Mouse (Mus musculus) kidney, embryonic 15.5 days (tissue): ENCODE results near the gene Cep128. TPM values are rescaled to one million over a fixed set of nuclear protein-coding genes. Genes with fewer than 3 reads are reported as not detected.
"Not testable (repeated sequence)": the region's sequence is repeated elsewhere in the genome, so short reads cannot be mapped to it uniquely, and the experiment has no call there.

Source experiments
- ATAC-seq: fragments of 200-750 bp; cut with Nextera tagmentation; replicated peaks from 2 replicates; pipeline ENCODE4 v1.8.0; 2017; ENCODE audit warnings: moderate TSS enrichment; ENCODE audit not compliant: low FRiP score
- H3K27ac ChIP-seq: fragments of 300-500 bp; sonication (generic); 2 replicates; pipeline ENCODE4 v1.5.1; 2015; ENCODE audit warnings: mild to moderate bottlenecking, inconsistent platforms
- H3K27me3 ChIP-seq: fragments of 300-500 bp; sonication (generic); 2 replicates; pipeline ENCODE4 v1.6.1; 2015; ENCODE audit warnings: inconsistent platforms
- H3K36me3 ChIP-seq: fragments of 300-500 bp; sonication (generic); 2 replicates; pipeline ENCODE4 v1.6.1; 2015; ENCODE audit warnings: inconsistent platforms
- H3K4me1 ChIP-seq: fragments of 300-500 bp; sonication (generic); 2 replicates; pipeline ENCODE4 v1.6.1; 2015; ENCODE audit warnings: inconsistent platforms
- H3K4me2 ChIP-seq: fragments of 300-500 bp; sonication (generic); 2 replicates; pipeline ENCODE4 v1.6.1; 2015; ENCODE audit warnings: moderate library complexity, mild to moderate bottlenecking, inconsistent platforms
- H3K4me3 ChIP-seq: fragments of 300-500 bp; sonication (generic); replicated peaks from 2 replicates; pipeline ENCODE4 v1.5.1; 2015; ENCODE audit warnings: mild to moderate bottlenecking, inconsistent platforms
- H3K9ac ChIP-seq: fragments of 300-500 bp; sonication (generic); 2 replicates; pipeline ENCODE4 v1.6.1; 2015; ENCODE audit warnings: mild to moderate bottlenecking, inconsistent platforms
- H3K9me3 ChIP-seq: fragments of 300-500 bp; sonication (generic); replicated peaks from 2 replicates; pipeline ENCODE4 v1.6.1; 2016; ENCODE audit warnings: inconsistent platforms
- WGBS: fragments of 180-500 bp; shearing (Covaris S2); methylation state at CpG from one replicate; pipeline ENCODE4 v1.1.7; 2015; ENCODE audit warnings: mixed read lengths; 5-methylcytosine and 5-hydroxymethylcytosine counted together
- polyA plus RNA-seq: library from polyadenylated mRNA; unstranded; fragments of >200 nt; fragmentation: Nextera tagmentation; extraction: Ambion mirVana; gene quantifications from 2 replicates; pipeline ENCODE4 v1.2.1, GENCODE M21; 2015

Gene Cep128
- polyA plus RNA-seq, 1 experiment from 2014 or later = 8.9 TPM

GRCm38 (mm10) chr12:91400232-91401048 lies 16.2 kb upstream of the Cep128 start:
- peak overlapping the region; percentile 36; the same call in 1 of the 2 replicates for H3K9ac ChIP-seq
- peak overlapping the region; percentile 91 for H3K4me2 ChIP-seq
- H3K9me3 ChIP-seq = no peaks in the 10 kb centered on the region
- no peaks in the 10 kb centered on the region for H3K36me3 ChIP-seq
- H3K27ac ChIP-seq = no peak overlapping the region
- under 1% methylated on average over 38 of the region's 38 CpGs for WGBS
- peaks cover 8% of the 10 kb centered on the region for H3K4me1 ChIP-seq
- H3K27me3 ChIP-seq = peaks cover 44% of the 10 kb centered on the region
- ATAC-seq = peak; percentile 95
- peak overlapping the region; percentile 54 for H3K4me3 ChIP-seq

- ATAC-seq = peak; percentile 75
- Histone ChIP-seq H3K4me1 (peaks cover 9% of the 10 kb centered on the region), H3K4me3 (peak overlapping the region; percentile 78), H3K9ac (peak overlapping the region; percentile 61), H3K9me3 (no peaks in the 10 kb centered on the region), H3K36me3 (no peaks in the 10 kb centered on the region), H3K4me2 (peak overlapping the region; percentile 92), H3K27me3 (no peaks in the 10 kb centered on the region), H3K27ac (no peak overlapping the region)
- 4% methylated on average over 22 of the region's 22 CpGs for WGBS
Measured at GRCm38 (mm10) chr12:91383516-91384264, 519 bp downstream of the Cep128 start.

GRCm38 (mm10) chr12:91369173-91369572 lies 15.0 kb downstream of the Cep128 start:
- Histone ChIP-seq H3K9me3 (no peaks in the 10 kb centered on the region), H3K27ac (no peak overlapping the region), H3K9ac (no peak overlapping the region), H3K4me3 (no peak overlapping the region), H3K4me2 (no peak overlapping the region), H3K27me3 (no peaks in the 10 kb centered on the region), H3K4me1 (no peaks in the 10 kb centered on the region), H3K36me3 (0 out of 2 replicates have a peak, but pooled peaks cover 14% of the 10 kb centered on the region)
- WGBS = 88% methylated on average over 3 of the region's 3 CpGs
- ATAC-seq = no peak

- Histone ChIP-seq H3K4me1 (no peaks in the 10 kb centered on the region), H3K4me2 (no peak overlapping the region), H3K27me3 (no peaks in the 10 kb centered on the region), H3K27ac (no peak overlapping the region), H3K9me3 (no peaks in the 10 kb centered on the region), H3K36me3 (no peaks in the 10 kb centered on the region), H3K4me3 (no peak overlapping the region), H3K9ac (no peak overlapping the region)
- ATAC-seq = no peak
- WGBS = 88% methylated on average over 8 of the region's 8 CpGs
Measured at GRCm38 (mm10) chr12:91353783-91354182, 30.4 kb downstream of the Cep128 start.

GRCm38 (mm10) chr12:91338656-91339055 lies 45.6 kb downstream of the Cep128 start:
- WGBS = 96% methylated on average over 13 of the region's 13 CpGs
- H3K27ac ChIP-seq, H3K36me3 ChIP-seq, H3K27me3 ChIP-seq, H3K9me3 ChIP-seq, ATAC-seq, H3K9ac ChIP-seq, H3K4me3 ChIP-seq, H3K4me2 ChIP-seq, H3K4me1 ChIP-seq: not testable (repeated sequence)

- ATAC-seq = no peak
- H3K9ac ChIP-seq = no peak overlapping the region
- no peaks in the 10 kb centered on the region for H3K9me3 ChIP-seq
- H3K4me1 ChIP-seq = no peaks in the 10 kb centered on the region
- H3K27ac ChIP-seq = no peak overlapping the region
- no peak overlapping the region for H3K4me3 ChIP-seq
- 74% methylated on average over 4 of the region's 4 CpGs for WGBS
- no peaks in the 10 kb centered on the region for H3K27me3 ChIP-seq
- H3K4me2 ChIP-seq = no peak overlapping the region
- H3K36me3 ChIP-seq = peaks cover 3% of the 10 kb centered on the region; the same call in 1 of the 2 replicates
Measured at GRCm38 (mm10) chr12:91327527-91327926, 56.7 kb downstream of the Cep128 start.

- peak; percentile 75 for ATAC-seq
- 48% methylated on average over 6 of the region's 6 CpGs for WGBS
- Histone ChIP-seq H3K27me3 (no peaks in the 10 kb centered on the region), H3K9ac (no peak overlapping the region), H3K4me1 (no peaks in the 10 kb centered on the region), H3K36me3 (peaks cover 3% of the 10 kb centered on the region; the same call in 1 of the 2 replicates), H3K9me3 (no peaks in the 10 kb centered on the region), H3K27ac (no peak overlapping the region), H3K4me2 (no peak overlapping the region), H3K4me3 (no peak overlapping the region)
Measured at GRCm38 (mm10) chr12:91326104-91326503, 58.1 kb downstream of the Cep128 start.

GRCm38 (mm10) chr12:91315026-91315425 lies 69.2 kb downstream of the Cep128 start:
- Histone ChIP-seq H3K4me2 (no peak overlapping the region), H3K9ac (no peak overlapping the region), H3K4me3 (no peak overlapping the region), H3K36me3 (no peaks in the 10 kb centered on the region), H3K27me3 (no peaks in the 10 kb centered on the region), H3K4me1 (no peaks in the 10 kb centered on the region), H3K27ac (no peak overlapping the region), H3K9me3 (no peaks in the 10 kb centered on the region)
- WGBS = 86% methylated on average over 7 of the region's 7 CpGs
- no peak for ATAC-seq

GRCm38 (mm10) chr12:91313974-91314587 lies 70.1 kb downstream of the Cep128 start:
- Histone ChIP-seq H3K4me1 (no peaks in the 10 kb centered on the region), H3K9ac (no peak overlapping the region), H3K27ac (no peak overlapping the region), H3K4me3 (no peak overlapping the region), H3K27me3 (no peaks in the 10 kb centered on the region), H3K36me3 (no peaks in the 10 kb centered on the region), H3K9me3 (no peaks in the 10 kb centered on the region), H3K4me2 (no peak overlapping the region)
- 54% methylated on average over 10 of the region's 10 CpGs for WGBS
- no peak for ATAC-seq

- H3K9me3 ChIP-seq = no peaks in the 10 kb centered on the region
- 88% methylated on average over 4 of the region's 4 CpGs for WGBS
- no peaks in the 10 kb centered on the region for H3K27me3 ChIP-seq
- H3K4me2 ChIP-seq = no peak overlapping the region
- no peak overlapping the region for H3K4me3 ChIP-seq
- no peaks in the 10 kb centered on the region for H3K4me1 ChIP-seq
- ATAC-seq = no peak
- H3K9ac ChIP-seq = no peak overlapping the region
- no peaks in the 10 kb centered on the region for H3K36me3 ChIP-seq
- no peak overlapping the region for H3K27ac ChIP-seq
Measured at GRCm38 (mm10) chr12:91312591-91312990, 71.6 kb downstream of the Cep128 start.

GRCm38 (mm10) chr12:91307733-91308132 lies 76.5 kb downstream of the Cep128 start:
- Histone ChIP-seq H3K4me1 (no peaks in the 10 kb centered on the region), H3K27me3 (no peaks in the 10 kb centered on the region), H3K4me3 (no peak overlapping the region), H3K9ac (no peak overlapping the region), H3K36me3 (no peaks in the 10 kb centered on the region), H3K9me3 (no peaks in the 10 kb centered on the region), H3K4me2 (no peak overlapping the region), H3K27ac (no peak overlapping the region)
- WGBS = 85% methylated on average over 3 of the region's 3 CpGs
- no peak for ATAC-seq

- Histone ChIP-seq H3K4me2 (no peak overlapping the region), H3K4me1 (no peaks in the 10 kb centered on the region), H3K36me3 (no peaks in the 10 kb centered on the region), H3K27me3 (no peaks in the 10 kb centered on the region), H3K9me3 (no peaks in the 10 kb centered on the region), H3K27ac (no peak overlapping the region), H3K9ac (no peak overlapping the region), H3K4me3 (no peak overlapping the region)
- no peak for ATAC-seq
- WGBS = 55% methylated on average over 7 of the region's 7 CpGs
Measured at GRCm38 (mm10) chr12:91305769-91306168, 78.4 kb downstream of the Cep128 start.
